Mouse (Mus musculus): ENCODE measurements at regions not wholly inside any gene's neighbourhood (a gene's known extent, or its start where the extent isn't known, plus 50 kb on each side); places are given as distances from the start of the nearest gene placed in this dataset.

DNA sequence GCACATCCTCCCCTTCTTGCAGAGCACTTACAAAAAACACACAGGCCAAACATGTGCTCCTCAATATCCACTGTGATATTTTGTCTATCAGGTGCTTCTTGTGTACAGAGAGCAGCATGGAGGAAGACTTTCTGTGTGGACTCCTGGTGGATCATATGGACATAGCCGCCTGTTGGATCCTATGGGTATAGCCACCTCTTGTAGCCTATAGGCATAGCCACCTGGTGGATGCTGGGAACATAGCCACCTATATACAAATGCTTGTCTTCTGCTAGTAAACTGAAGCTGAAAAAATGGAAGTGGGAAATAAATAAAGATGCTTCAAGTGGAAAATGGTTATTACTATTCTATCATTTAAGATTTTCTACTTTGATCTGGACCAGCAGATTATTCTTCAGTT lies 1111.4 kb upstream of the Cntn5 start:
- TF ChIP-seq CTCF (IDR thresholded peaks at IDR 0.05; ENCODE audit: borderline replicate concordance, extremely low read depth, insufficient read depth, insufficient read length) (no peak), POLR2A (IDR thresholded peaks at IDR 0.05; ENCODE audit: borderline replicate concordance, extremely low read depth, insufficient read depth, insufficient read length, poor library complexity, severe bottlenecking) (no peak)

Measured in brain, embryonic 14.5 days (tissue).